Mouse (Mus musculus): ENCODE results near the gene Trp73.

- no peak for TF ChIP-seq CTCF (IDR thresholded peaks at IDR 0.05; ENCODE audit: low read depth, low read length)
- no peak for TF ChIP-seq GATA1 (IDR thresholded peaks at IDR 0.05; ENCODE audit: borderline replicate concordance, low read length)
- TF ChIP-seq TAL1 (conservative IDR thresholded peaks at IDR 0.05; ENCODE audit: low read depth, low read length): no peak
- TF ChIP-seq GATA2 (IDR thresholded peaks at IDR 0.05; ENCODE audit: borderline replicate concordance, low read depth, low read length): no peak
- no peak for TF ChIP-seq POLR2AphosphoS5 (IDR thresholded peaks at IDR 0.05; ENCODE audit: insufficient replicate concordance, low read depth, low read length)
These were observed 20.8 kb downstream of the Trp73 start for GRCm38 (mm10) chr4:154119208-154119607.
